Mouse (Mus musculus) forebrain, postnatal 0 days (tissue): ENCODE results near the gene Vil1. TPM values are rescaled to one million over a fixed set of nuclear protein-coding genes. Genes with fewer than 3 reads are reported as not detected.

Experiments
- ATAC-seq: fragments of 200-750 bp; cut with Nextera tagmentation; 2 replicates; pipeline ENCODE4 v1.8.0; 2017; ENCODE audit warnings: mild to moderate bottlenecking, moderate library complexity
- DNase-seq: peaks from one replicate; pipeline ENCODE4 v3.0.0-alpha.2; 2015
- H3K27ac ChIP-seq: fragments of 300-500 bp; sonication (generic); 2 replicates; pipeline ENCODE4 v1.5.1; 2014; ENCODE audit warnings: low read depth, mild to moderate bottlenecking, antibody characterized with exemption, low read length, moderate library complexity, mixed read lengths
- H3K27me3 ChIP-seq: fragments of 300-500 bp; sonication (generic); 2 replicates; pipeline ENCODE4 v1.6.1; 2014; ENCODE audit warnings: mild to moderate bottlenecking, low read length, mixed read lengths; ENCODE audit not compliant: insufficient read depth
- H3K36me3 ChIP-seq: fragments of 300-500 bp; sonication (generic); 2 replicates; pipeline ENCODE4 v1.6.1; 2014; ENCODE audit warnings: mild to moderate bottlenecking, moderate library complexity; ENCODE audit not compliant: insufficient read depth
- H3K4me1 ChIP-seq: fragments of 300-500 bp; sonication (generic); 2 replicates; pipeline ENCODE4 v1.6.1; 2014; ENCODE audit warnings: antibody characterized with exemption; ENCODE audit not compliant: insufficient read depth
- H3K4me2 ChIP-seq: fragments of 300-500 bp; sonication (generic); 2 replicates; pipeline ENCODE4 v1.6.1; 2014; ENCODE audit warnings: low read depth, mild to moderate bottlenecking, moderate library complexity
- H3K4me3 ChIP-seq: fragments of 300-500 bp; sonication (generic); 2 replicates; pipeline ENCODE4 v1.5.1; 2014; ENCODE audit warnings: low read depth, low read length, mixed read lengths
- H3K9ac ChIP-seq: fragments of 300-500 bp; sonication (generic); 2 replicates; pipeline ENCODE4 v1.6.1; 2014; ENCODE audit warnings: mild to moderate bottlenecking
- H3K9me3 ChIP-seq: fragments of 300-500 bp; sonication (generic); 2 replicates; pipeline ENCODE4 v1.6.1; 2016; ENCODE audit warnings: low read length
- CTCF ChIP-seq: sonication (generic); IDR thresholded peaks from 2 replicates; pipeline ENCODE4 v1.5.1; 2016; ENCODE audit warnings: antibody characterized with exemption, control low read depth, low read depth
- WGBS: fragments of 180-500 bp; shearing (Covaris S2); extraction: QIAGEN DNeasy Blood & Tissue Kit; methylation state at CpG from one replicate; pipeline ENCODE4 v1.1.7; 2014; 5-methylcytosine and 5-hydroxymethylcytosine counted together
- polyA plus RNA-seq: library from polyadenylated mRNA; unstranded; fragments of >200 nt; fragmentation: Nextera tagmentation; extraction: Ambion mirVana; gene quantifications from 2 replicates; pipeline ENCODE4 v1.2.1, GENCODE M21; 2015
- total RNA-seq: library from RNA; depleted of rRNA; stranded (reverse); fragments of >200 nt; gene quantifications from 2 replicates; pipeline ENCODE4 v1.2.3, GENCODE M21; 2014

The Vil1 gene
- total and polyA plus RNA-seq, 2 experiments from 2014 or later, result 0.27 to 0.71 TPM

GRCm38 (mm10) chr1:74415143-74415542 is 6.0 kb downstream of the Vil1 start:
- Histone ChIP-seq H3K27me3 (no peaks in the 10 kb centered on the region), H3K36me3 (no peaks in the 10 kb centered on the region), H3K27ac (no peak overlapping the region), H3K9ac (no peak overlapping the region), H3K4me2 (no peak overlapping the region), H3K9me3 (no peaks in the 10 kb centered on the region), H3K4me3 (no peak overlapping the region), H3K4me1 (no peaks in the 10 kb centered on the region)
- no peak for ATAC-seq
- no peak for TF ChIP-seq CTCF
- DNase-seq, result no peak
- WGBS, result 40% methylated on average over 4 of the region's 4 CpGs

- Histone ChIP-seq H3K4me3 (no peak overlapping the region), H3K4me1 (no peaks in the 10 kb centered on the region), H3K27me3 (no peaks in the 10 kb centered on the region), H3K9ac (no peak overlapping the region), H3K36me3 (no peaks in the 10 kb centered on the region), H3K4me2 (no peak overlapping the region), H3K27ac (no peak overlapping the region), H3K9me3 (no peaks in the 10 kb centered on the region)
- WGBS, result 72% methylated on average over 17 of the region's 17 CpGs
- DNase-seq (no peak), ATAC-seq (no peak)
- no peak for TF ChIP-seq CTCF
Observed at GRCm38 (mm10) chr1:74418747-74419439, 9.7 kb downstream of the Vil1 start.

- 75% methylated on average over 9 of the region's 9 CpGs for WGBS
- no peak for TF ChIP-seq CTCF
- Histone ChIP-seq H3K4me2 (no peak overlapping the region), H3K4me3 (no peak overlapping the region), H3K9me3 (no peaks in the 10 kb centered on the region), H3K36me3 (no peaks in the 10 kb centered on the region), H3K4me1 (no peaks in the 10 kb centered on the region), H3K9ac (no peak overlapping the region), H3K27me3 (no peaks in the 10 kb centered on the region), H3K27ac (no peak overlapping the region)
- DNase-seq (no peak), ATAC-seq (no peak)
Observed at GRCm38 (mm10) chr1:74419440-74419794, 10.2 kb downstream of the Vil1 start.

- Histone ChIP-seq H3K4me2 (no peak overlapping the region), H3K4me3 (no peak overlapping the region), H3K27me3 (no peaks in the 10 kb centered on the region), H3K36me3 (no peaks in the 10 kb centered on the region), H3K9me3 (no peaks in the 10 kb centered on the region), H3K27ac (no peak overlapping the region), H3K4me1 (no peaks in the 10 kb centered on the region), H3K9ac (no peak overlapping the region)
- ATAC-seq (peak; percentile 10; the same call in 1 of the 2 replicates), DNase-seq (no peak)
- WGBS, result 40% methylated on average over 8 of the region's 8 CpGs
- no peak for TF ChIP-seq CTCF
Observed at GRCm38 (mm10) chr1:74423147-74423546, 14.0 kb downstream of the Vil1 start.

- no peaks in the 10 kb centered on the region for H3K36me3 ChIP-seq
Observed at GRCm38 (mm10) chr1:74425845-74426244, 16.7 kb downstream of the Vil1 start.

GRCm38 (mm10) chr1:74433220-74433619 is 24.0 kb downstream of the Vil1 start:
- no peak for ATAC-seq
- no peaks in the 10 kb centered on the region for H3K4me1 ChIP-seq
- WGBS, result 91% methylated on average over 6 of the region's 6 CpGs

More at GRCm38 (mm10) chr1:74425845-74426244, 16.7 kb downstream of the Vil1 start:
- DNase-seq (no peak), ATAC-seq (no peak)
- no peak for TF ChIP-seq CTCF
- Histone ChIP-seq H3K27me3 (no peaks in the 10 kb centered on the region), H3K9ac (no peak overlapping the region), H3K4me3 (no peak overlapping the region), H3K4me1 (no peaks in the 10 kb centered on the region), H3K9me3 (no peaks in the 10 kb centered on the region), H3K27ac (no peak overlapping the region), H3K4me2 (no peak overlapping the region)
- WGBS, result 82% methylated on average over 7 of the region's 7 CpGs

GRCm38 (mm10) chr1:74434596-74434995 is 25.4 kb downstream of the Vil1 start:
- Histone ChIP-seq H3K4me3 (no peak overlapping the region), H3K9me3 (no peaks in the 10 kb centered on the region), H3K27me3 (no peaks in the 10 kb centered on the region), H3K4me2 (no peak overlapping the region), H3K36me3 (peaks cover 30% of the 10 kb centered on the region), H3K27ac (no peak overlapping the region), H3K4me1 (no peaks in the 10 kb centered on the region), H3K9ac (no peak overlapping the region)
- no peak for ATAC-seq
- WGBS, result 79% methylated on average over 5 of the region's 5 CpGs
- no peak for DNase-seq
- no peak for TF ChIP-seq CTCF

More at GRCm38 (mm10) chr1:74433220-74433619, 24.0 kb downstream of the Vil1 start:
- no peak for DNase-seq
- Histone ChIP-seq H3K27me3 (no peaks in the 10 kb centered on the region), H3K9ac (no peak overlapping the region), H3K4me3 (no peak overlapping the region), H3K9me3 (no peaks in the 10 kb centered on the region), H3K36me3 (peaks cover 16% of the 10 kb centered on the region), H3K4me2 (no peak overlapping the region), H3K27ac (no peak overlapping the region)
- TF ChIP-seq CTCF, result no peak
